Mouse (Mus musculus) right cerebral cortex, postnatal 36 days (tissue): Measurements from ENCODE around the gene Clcn6.
A peak's percentile ranks its signal among the peaks of the same experiment; 100 is the strongest.

Experiments
- DNase-seq, 2 experiments: peaks; one replicate each; pipeline ENCODE4 v3.0.0; 2022; ENCODE audit warnings: low spot score in 2 of 2, mixed read lengths in 1 of 2

Gene Clcn6

DNA sequence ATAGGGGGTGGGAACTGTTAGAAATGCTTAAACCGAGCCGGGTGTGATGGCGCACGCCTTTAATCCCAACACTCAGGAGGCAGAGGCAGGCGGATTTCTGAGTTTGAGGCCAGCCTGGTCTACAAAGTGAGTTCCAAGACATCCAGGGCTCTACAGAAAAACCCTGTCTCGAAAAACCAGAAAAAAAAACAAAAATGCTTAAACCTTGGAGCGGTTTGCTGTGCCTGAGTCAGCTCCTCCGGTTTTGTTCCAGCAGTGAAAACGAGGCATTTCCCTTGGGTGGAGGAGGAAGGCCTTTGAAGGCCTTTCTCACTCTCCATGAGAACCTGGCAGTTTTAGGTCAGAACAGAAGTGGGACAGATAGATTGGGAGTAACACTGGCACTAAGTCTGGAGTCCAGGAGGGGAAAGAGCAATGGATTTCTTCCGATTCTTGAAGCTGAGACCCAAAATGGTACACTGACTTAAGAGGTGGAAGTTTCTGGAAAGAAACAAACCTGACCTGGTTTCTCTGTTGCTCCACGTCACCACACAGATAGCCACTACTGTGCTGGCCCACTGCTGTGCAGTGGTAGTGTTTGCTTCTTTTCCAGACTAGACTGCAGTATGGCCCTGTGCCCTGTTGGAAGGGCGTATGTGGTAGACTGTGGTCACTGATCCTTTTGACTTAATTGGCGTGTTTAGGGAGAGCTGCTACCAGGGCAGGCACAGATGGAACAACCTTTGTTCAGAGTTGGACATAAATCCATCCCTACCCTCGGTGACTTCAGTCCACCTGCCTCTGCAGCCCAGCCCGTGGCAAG is 1.6 kb upstream of the Clcn6 start:
- no peak for DNase-seq

DNA sequence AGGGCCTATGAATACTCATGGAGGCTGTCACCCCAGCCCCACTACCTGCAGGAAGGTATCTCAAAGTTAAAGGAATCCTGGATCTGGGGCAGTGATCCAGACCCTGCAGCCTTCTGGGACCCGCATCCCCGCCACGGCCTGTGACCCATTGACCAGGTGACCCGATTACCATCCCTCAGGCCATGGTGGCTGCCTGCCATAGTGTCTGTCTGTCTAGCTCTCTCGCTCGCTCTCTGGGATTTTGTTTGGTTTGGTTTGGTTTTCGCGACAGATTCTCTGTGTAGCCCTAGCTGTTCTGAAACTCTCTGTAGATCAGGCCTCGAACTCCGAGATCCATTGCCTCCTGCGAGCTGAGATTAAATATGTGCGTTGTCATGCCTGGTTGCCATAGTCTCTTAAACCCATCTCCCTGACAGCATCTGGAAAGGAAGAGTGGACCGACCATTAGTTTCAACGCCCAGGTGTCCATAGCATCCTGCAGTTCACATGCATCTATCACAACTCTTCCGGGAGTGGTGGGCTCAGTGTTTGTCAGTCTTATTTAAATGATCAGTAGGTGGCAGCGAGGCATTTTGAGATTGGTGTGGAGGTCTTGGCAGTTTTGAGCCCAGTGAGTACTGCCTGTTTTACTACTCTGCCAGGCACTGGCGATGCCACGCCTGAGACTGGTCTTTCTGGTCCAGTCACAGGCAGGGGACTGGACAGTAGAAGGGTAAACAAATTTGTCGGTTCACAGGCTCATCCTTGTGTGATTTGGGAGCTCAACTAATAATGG is 820 bp upstream of the Clcn6 start:
- no peak for DNase-seq

GRCm38 (mm10) chr4:148038079-148038599 is 482 bp downstream of the Clcn6 start:
- no peak for DNase-seq

GRCm38 (mm10) chr4:148035440-148035839 is 3.2 kb downstream of the Clcn6 start:
- no peak for DNase-seq

DNA sequence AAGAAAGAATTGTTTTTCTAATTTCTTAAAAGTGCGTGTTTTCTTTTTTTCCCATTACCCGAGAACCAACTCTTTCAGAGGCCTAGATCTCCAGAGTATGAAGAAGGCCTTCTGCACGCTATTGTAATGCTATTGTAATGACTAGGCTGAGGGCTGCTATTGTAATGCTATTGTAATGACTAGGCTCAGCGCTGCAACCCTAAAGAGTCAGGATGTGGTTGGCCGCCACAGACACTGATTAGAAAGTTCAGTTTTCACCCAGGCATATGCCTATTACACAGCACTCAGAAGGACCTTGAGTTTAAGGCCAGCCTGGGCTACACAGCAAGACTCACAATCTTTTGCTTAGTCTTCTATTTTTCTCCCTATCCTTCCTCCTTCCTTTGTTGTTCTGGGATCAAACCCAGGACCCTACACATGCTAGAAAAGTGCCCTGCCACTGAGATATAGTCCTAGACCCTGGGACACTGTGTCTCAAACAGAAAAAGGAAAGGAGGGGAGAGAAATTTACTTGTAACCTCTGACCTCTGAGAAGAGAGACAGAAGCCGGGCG is 4.7 kb downstream of the Clcn6 start:
- no peak for DNase-seq

GRCm38 (mm10) chr4:148030506-148030905 is 8.1 kb downstream of the Clcn6 start:
- DNase-seq, result no peak

DNA sequence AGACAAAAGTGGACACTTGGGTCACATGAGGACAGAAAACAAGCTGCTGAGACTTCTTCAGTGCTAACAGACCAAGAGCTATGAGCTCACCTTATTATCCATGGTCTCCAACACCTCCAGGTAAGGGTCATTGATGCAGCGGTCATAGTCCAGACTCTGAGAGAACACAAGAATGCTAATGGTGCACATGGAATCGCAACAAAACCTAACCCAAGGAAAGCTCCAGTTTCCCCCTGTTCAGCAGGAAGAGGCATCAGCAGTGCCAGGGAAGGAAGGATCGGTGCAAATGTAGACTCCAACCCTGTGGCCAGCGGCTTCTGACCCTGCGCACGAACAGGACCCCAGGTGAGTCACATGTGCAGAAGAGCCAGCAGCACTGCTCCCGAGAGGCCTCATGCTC is 9.3 kb downstream of the Clcn6 start:
- no peak for DNase-seq

DNA sequence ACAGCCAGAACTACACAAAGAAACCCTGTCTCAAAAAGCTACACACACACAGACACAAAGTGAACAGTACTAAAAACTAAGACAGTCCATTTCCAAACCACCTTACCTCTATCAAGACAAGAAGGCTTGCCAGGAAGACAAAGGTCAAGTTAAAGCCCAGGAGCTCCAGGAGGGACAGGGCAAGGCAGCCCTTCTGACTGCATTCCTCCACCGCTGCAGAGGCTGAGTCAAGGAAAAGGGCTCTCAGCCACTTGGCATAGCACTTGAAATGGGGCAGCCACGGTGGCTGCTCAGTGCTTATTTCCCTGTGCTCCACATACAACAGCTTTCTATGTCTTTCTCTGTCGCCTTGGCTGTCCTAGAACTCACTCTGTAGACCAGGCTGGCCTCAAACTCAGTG is 14.6 kb downstream of the Clcn6 start:
- DNase-seq, result no peak

DNA sequence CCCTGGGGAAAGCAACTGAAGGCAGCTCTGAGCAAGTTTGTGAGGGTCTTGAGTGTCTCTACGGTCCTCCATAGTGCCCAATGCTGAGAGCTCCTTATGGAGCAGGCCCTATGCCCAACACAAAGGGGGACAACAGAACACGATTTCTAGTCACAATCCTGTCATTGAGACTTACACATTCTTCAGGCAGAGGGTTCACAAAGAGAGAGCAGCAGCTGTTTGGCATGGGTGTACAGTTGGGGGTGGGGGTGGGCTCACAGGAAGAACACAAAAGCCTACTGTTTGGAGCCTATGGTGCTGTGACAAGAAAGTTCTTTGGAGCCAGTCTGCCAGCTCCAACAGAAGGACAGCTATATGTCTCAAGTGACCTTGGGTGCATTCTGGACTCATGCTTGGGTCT is 20.2 kb downstream of the Clcn6 start:
- DNase-seq, result no peak

DNA sequence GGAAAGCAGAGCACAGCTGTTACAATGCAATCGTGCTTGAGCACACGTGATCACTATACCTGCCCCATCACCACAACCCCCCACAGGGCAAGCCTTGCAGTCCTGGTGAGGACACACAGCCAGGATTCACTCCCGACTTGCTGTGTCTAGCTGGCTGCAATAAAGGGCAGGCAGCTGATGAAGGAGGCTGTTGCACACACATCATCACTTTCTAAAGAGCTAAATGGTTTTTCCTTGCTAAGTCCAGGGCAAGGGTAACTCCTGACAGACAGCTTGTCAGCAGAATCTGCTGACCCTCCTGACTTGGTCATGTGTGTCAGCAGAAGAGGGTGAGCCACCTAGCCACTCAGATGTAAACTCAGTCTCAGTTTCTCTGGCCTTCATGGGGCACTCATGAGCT is 21.6 kb downstream of the Clcn6 start:
- no peak for DNase-seq

DNA sequence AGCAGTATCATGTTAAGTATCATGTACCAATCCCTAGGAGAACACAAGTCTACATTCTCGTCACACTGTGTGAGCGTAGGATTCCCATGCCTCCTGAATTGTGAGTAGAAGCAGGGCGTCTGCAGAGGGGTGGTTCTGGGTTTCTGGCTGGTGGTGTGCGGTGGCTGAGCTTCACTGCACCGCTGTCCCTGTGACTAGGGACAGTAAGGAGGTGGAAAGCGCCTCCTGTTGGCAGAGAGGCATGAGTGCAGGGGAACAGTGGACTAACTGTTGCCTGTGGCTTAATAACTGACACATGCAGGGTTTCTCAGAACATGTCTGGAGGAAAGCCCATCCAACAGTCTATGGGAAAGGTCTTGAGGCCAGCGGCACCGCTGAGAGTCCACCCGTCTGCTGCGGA is 23.2 kb downstream of the Clcn6 start:
- DNase-seq, result no peak

GRCm38 (mm10) chr4:148012216-148012615 is 26.4 kb downstream of the Clcn6 start:
- DNase-seq, result no peak

- no peak for DNase-seq
Measured at GRCm38 (mm10) chr4:148011332-148011731, 27.3 kb downstream of the Clcn6 start.

GRCm38 (mm10) chr4:148009641-148010040 is 29.0 kb downstream of the Clcn6 start:
- no peak for DNase-seq

DNA sequence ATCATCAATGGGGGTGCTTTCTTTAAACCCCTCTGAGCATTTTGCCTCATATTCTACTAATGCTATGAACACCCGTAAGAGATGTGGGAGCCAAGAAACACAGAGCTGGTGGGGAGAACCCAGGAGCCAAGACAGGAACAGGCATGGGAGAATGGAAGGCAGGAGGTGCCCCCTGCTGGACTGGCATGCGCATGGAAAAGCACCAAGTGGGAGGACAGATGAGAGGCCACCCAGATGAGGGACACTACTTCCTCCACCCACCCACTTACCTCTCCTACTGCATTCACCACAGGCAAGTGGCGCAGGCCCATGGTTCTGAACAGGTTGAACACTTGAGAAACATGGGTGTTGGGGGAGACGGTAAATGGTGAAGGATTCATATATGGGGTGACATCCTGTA is 30.2 kb downstream of the Clcn6 start:
- peak; percentile 48 to 59 for DNase-seq

GRCm38 (mm10) chr4:148004361-148004760 is 34.3 kb downstream of the Clcn6 start:
- no peak for DNase-seq

- no peak for DNase-seq
Measured at GRCm38 (mm10) chr4:148001866-148002265, 36.8 kb downstream of the Clcn6 start.

- no peak for DNase-seq
Measured at GRCm38 (mm10) chr4:148001013-148001789, 37.4 kb downstream of the Clcn6 start.

- DNase-seq, result no peak
Measured at GRCm38 (mm10) chr4:148000202-148000772, 38.3 kb downstream of the Clcn6 start, which contains the start of gene Nppa. Nppa (plus strand) TSS chr4:148000722.

- no peak for DNase-seq
Measured at GRCm38 (mm10) chr4:147995311-147995710, 43.3 kb downstream of the Clcn6 start.

DNA sequence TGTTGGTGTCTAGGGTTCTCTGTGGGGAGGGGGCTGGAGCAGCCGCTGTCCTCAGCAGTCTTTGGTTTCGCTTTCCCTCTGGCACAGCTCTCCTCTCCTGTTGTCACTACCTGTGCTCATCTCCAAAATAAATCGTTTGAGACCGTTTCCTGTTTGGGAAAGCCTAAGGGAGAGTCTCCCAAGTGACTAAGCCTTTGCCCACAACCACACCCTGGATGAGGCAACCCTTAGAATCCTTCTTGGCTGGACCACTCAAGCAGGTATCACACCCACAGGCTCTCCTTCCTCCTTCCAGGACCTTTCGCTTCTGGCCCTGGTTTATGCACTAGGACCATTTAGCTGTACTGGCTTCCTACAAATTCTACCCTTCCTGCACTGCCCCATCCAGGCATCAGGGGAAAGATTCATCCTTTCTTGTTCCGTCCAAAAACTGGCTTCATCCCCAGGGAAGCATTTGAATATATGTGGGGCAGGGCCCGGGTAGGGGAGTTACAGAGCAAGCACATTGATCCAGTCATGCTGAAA is 45.0 kb downstream of the Clcn6 start:
- DNase-seq, result no peak
